Mouse (Mus musculus) limb, embryonic 11.5 days (tissue): ENCODE measurements around the gene Maco1. TPM values are rescaled to one million over a fixed set of nuclear protein-coding genes. Genes with fewer than 3 reads are reported as not detected.

Experiments used
- ATAC-seq: fragments of 200-750 bp; cut with Nextera tagmentation; 2 replicates; pipeline ENCODE4 v1.8.0; 2017; ENCODE audit warnings: low read depth; ENCODE audit not compliant: insufficient number of reproducible peaks, low FRiP score, low TSS enrichment
- DNase-seq: peaks from one replicate; pipeline ENCODE4 v3.0.0-alpha.2; 2015; ENCODE audit warnings: low spot score
- H3K27ac ChIP-seq: fragments of 300-500 bp; sonication (generic); replicated peaks from 2 replicates; pipeline ENCODE4 v1.5.1; 2014; ENCODE audit warnings: low read depth, mild to moderate bottlenecking, low read length
- H3K27me3 ChIP-seq: fragments of 300-500 bp; sonication (generic); 2 replicates; pipeline ENCODE4 v1.6.1; 2014; ENCODE audit warnings: mild to moderate bottlenecking, low read length, mixed read lengths; ENCODE audit not compliant: control insufficient read depth, insufficient read depth
- H3K36me3 ChIP-seq: fragments of 300-500 bp; sonication (generic); 2 replicates; pipeline ENCODE4 v1.6.1; 2014; ENCODE audit warnings: mild to moderate bottlenecking, low read length, moderate library complexity, mixed read lengths; ENCODE audit not compliant: control insufficient read depth, insufficient read depth
- H3K4me1 ChIP-seq: fragments of 300-500 bp; sonication (generic); 2 replicates; pipeline ENCODE4 v1.6.1; 2014; ENCODE audit warnings: low read length, mixed read lengths; ENCODE audit not compliant: control insufficient read depth, insufficient read depth
- H3K4me2 ChIP-seq: fragments of 300-500 bp; sonication (generic); 2 replicates; pipeline ENCODE4 v1.6.1; 2014; ENCODE audit warnings: low read depth, mild to moderate bottlenecking, moderate library complexity; ENCODE audit not compliant: severe bottlenecking
- H3K4me3 ChIP-seq: fragments of 300-500 bp; sonication (generic); 2 replicates; pipeline ENCODE4 v1.5.1; 2014; ENCODE audit warnings: low read depth, low read length
- H3K9ac ChIP-seq: fragments of 300-500 bp; sonication (generic); 2 replicates; pipeline ENCODE4 v1.6.1; 2014; ENCODE audit warnings: mild to moderate bottlenecking, low read length
- H3K9me3 ChIP-seq: fragments of 300-500 bp; sonication (generic); 2 replicates; pipeline ENCODE4 v1.6.1; 2016; ENCODE audit warnings: low read length; ENCODE audit not compliant: control insufficient read depth
- WGBS: fragments of 180-500 bp; shearing (Covaris S2); extraction: QIAGEN DNeasy Blood & Tissue Kit; methylation state at CpG from one replicate; pipeline ENCODE4 v1.1.7; 2014; 5-methylcytosine and 5-hydroxymethylcytosine counted together
- polyA plus RNA-seq: library from polyadenylated mRNA; unstranded; fragments of >200 nt; fragmentation: Nextera tagmentation; extraction: Ambion mirVana; gene quantifications from 2 replicates; pipeline ENCODE4 v1.2.1, GENCODE M21; 2014

Maco1 gene
- polyA plus RNA-seq, 1 experiment from 2014 or later: 45.4 TPM

- no peak for ATAC-seq
- 62% methylated on average over 6 of the region's 6 CpGs for WGBS
Measured at GRCm38 (mm10) chr4:134791731-134792130, 61.4 kb downstream of the Maco1 start.

GRCm38 (mm10) chr4:134786946-134787345 lies 66.2 kb downstream of the Maco1 start:
- Histone ChIP-seq H3K36me3 (no peaks in the 10 kb centered on the region), H3K4me2 (no peak overlapping the region), H3K4me3 (no peak overlapping the region), H3K27ac (no peak overlapping the region), H3K9me3 (no peaks in the 10 kb centered on the region), H3K9ac (no peak overlapping the region), H3K27me3 (no peaks in the 10 kb centered on the region), H3K4me1 (no peaks in the 10 kb centered on the region)
- no peak for DNase-seq
- 30% methylated on average over 10 of the region's 10 CpGs for WGBS
- ATAC-seq: no peak

More at GRCm38 (mm10) chr4:134791731-134792130, 61.4 kb downstream of the Maco1 start:
- H3K27ac ChIP-seq: no peak overlapping the region
- no peaks in the 10 kb centered on the region for H3K27me3 ChIP-seq
- no peak overlapping the region for H3K9ac ChIP-seq
- H3K4me2 ChIP-seq: no peak overlapping the region
- H3K4me3 ChIP-seq: no peak overlapping the region
- H3K36me3 ChIP-seq: no peaks in the 10 kb centered on the region
- no peak for DNase-seq
- no peaks in the 10 kb centered on the region for H3K9me3 ChIP-seq
- H3K4me1 ChIP-seq: no peaks in the 10 kb centered on the region

GRCm38 (mm10) chr4:134784701-134785100 lies 68.4 kb downstream of the Maco1 start:
- Histone ChIP-seq H3K4me2 (no peak overlapping the region), H3K27me3 (no peaks in the 10 kb centered on the region), H3K9me3 (no peaks in the 10 kb centered on the region), H3K4me1 (peaks cover 6% of the 10 kb centered on the region), H3K27ac (no peak overlapping the region), H3K36me3 (no peaks in the 10 kb centered on the region), H3K9ac (no peak overlapping the region), H3K4me3 (no peak overlapping the region)
- 45% methylated on average over 5 of the region's 5 CpGs for WGBS
- ATAC-seq (no peak), DNase-seq (peak; percentile 75)

GRCm38 (mm10) chr4:134779136-134779934 lies 73.8 kb downstream of the Maco1 start:
- H3K27me3 ChIP-seq: no peaks in the 10 kb centered on the region
- H3K9me3 ChIP-seq: no peaks in the 10 kb centered on the region
- peaks cover 14% of the 10 kb centered on the region for H3K4me1 ChIP-seq
- H3K4me2 ChIP-seq: no peak overlapping the region
- ATAC-seq: no peak
- no peak overlapping the region for H3K4me3 ChIP-seq
- WGBS: 44% methylated on average over 14 of the region's 14 CpGs
- H3K27ac ChIP-seq: no peak overlapping the region
- H3K36me3 ChIP-seq: no peaks in the 10 kb centered on the region
- no peak overlapping the region for H3K9ac ChIP-seq
- peak; percentile 45 for DNase-seq

GRCm38 (mm10) chr4:134776246-134776645 lies 76.9 kb downstream of the Maco1 start:
- Histone ChIP-seq H3K27ac (no peak overlapping the region), H3K4me1 (peaks cover 14% of the 10 kb centered on the region), H3K27me3 (no peaks in the 10 kb centered on the region), H3K36me3 (no peaks in the 10 kb centered on the region), H3K4me2 (no peak overlapping the region), H3K9me3 (no peaks in the 10 kb centered on the region), H3K9ac (no peak overlapping the region), H3K4me3 (no peak overlapping the region)
- 64% methylated on average over 7 of the region's 7 CpGs for WGBS
- no peak for ATAC-seq
- no peak for DNase-seq

- H3K27ac ChIP-seq: no peak overlapping the region
- WGBS: 45% methylated on average over 14 of the region's 14 CpGs
- H3K4me2 ChIP-seq: no peak overlapping the region
- H3K36me3 ChIP-seq: no peaks in the 10 kb centered on the region
- no peaks in the 10 kb centered on the region for H3K27me3 ChIP-seq
- no peaks in the 10 kb centered on the region for H3K9me3 ChIP-seq
- peaks cover 14% of the 10 kb centered on the region for H3K4me1 ChIP-seq
- no peak overlapping the region for H3K4me3 ChIP-seq
- DNase-seq: no peak
- H3K9ac ChIP-seq: no peak overlapping the region
- ATAC-seq: 0 out of 2 replicates have a peak, but pooled peaks have one; percentile 19
Measured at GRCm38 (mm10) chr4:134775234-134775944, 77.8 kb downstream of the Maco1 start.

GRCm38 (mm10) chr4:134774126-134774525 lies 79.0 kb downstream of the Maco1 start:
- H3K9ac ChIP-seq: no peak overlapping the region
- H3K9me3 ChIP-seq: no peaks in the 10 kb centered on the region
- WGBS: 85% methylated on average over 6 of the region's 6 CpGs
- H3K36me3 ChIP-seq: no peaks in the 10 kb centered on the region
- H3K4me1 ChIP-seq: peaks cover 5% of the 10 kb centered on the region
- DNase-seq (no peak), ATAC-seq (no peak)
- no peak overlapping the region for H3K27ac ChIP-seq
- H3K27me3 ChIP-seq: no peaks in the 10 kb centered on the region
- H3K4me2 ChIP-seq: no peak overlapping the region
- H3K4me3 ChIP-seq: no peak overlapping the region

GRCm38 (mm10) chr4:134772805-134773674 lies 80.1 kb downstream of the Maco1 start:
- Histone ChIP-seq H3K4me2 (no peak overlapping the region), H3K27ac (no peak overlapping the region), H3K4me3 (no peak overlapping the region), H3K36me3 (no peaks in the 10 kb centered on the region), H3K27me3 (no peaks in the 10 kb centered on the region), H3K9ac (no peak overlapping the region), H3K4me1 (peaks cover 8% of the 10 kb centered on the region), H3K9me3 (no peaks in the 10 kb centered on the region)
- ATAC-seq: no peak
- no peak for DNase-seq
- WGBS: 40% methylated on average over 4 of the region's 4 CpGs
